Mouse (Mus musculus): Measurements from ENCODE around the gene Mrpl14. TPM values are rescaled to one million over a fixed set of nuclear protein-coding genes. Genes with fewer than 3 reads are reported as not detected.

Gene Mrpl14
- total and polyA plus RNA-seq, 3 experiments: 17.3 to 237 (median 36.2) TPM

DNA sequence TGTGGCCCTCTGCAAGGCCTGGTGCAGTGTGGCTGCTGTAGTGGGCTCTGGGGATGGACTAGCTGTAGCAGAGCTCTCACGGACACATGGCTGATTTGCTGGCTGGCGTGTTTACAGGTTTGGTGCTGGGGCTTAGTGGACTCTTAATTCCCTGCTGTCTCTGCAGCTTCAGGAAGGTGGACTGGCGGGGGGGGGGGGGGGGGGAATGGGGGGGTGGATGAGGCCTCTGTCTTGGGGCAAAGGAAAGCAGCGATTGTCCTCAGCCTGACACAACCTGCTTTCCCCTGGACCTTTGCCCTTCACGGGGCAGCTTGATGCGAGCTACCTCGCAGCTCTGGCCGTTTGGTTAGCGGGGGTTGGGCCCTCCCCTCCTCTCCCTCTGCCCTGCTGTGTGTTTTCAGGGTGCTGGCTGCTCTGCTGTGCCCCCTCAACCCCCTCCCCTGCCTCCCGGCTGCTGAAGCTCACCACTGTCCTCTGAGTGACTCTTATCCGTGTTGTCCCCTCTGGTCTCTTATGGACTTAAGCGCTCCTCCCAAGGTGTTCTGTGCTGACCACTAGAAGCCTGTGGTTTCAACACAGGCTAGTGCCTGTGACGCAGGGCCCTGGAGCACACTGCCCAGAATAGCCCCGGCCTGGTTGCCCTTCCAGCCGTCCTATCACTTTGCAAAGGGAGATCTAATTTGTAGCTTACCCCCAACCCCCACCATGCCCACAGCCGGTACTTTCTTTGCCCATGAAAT is 14.5 kb downstream of the Mrpl14 start:
- Histone ChIP-seq H3K36me3 (replicated peaks) (peaks cover 42% of the 10 kb centered on the region), H3K9me3 (replicated peaks) (no peaks in the 10 kb centered on the region), H3K4me3 (ENCODE audit: low read depth, low read length) (no peak overlapping the region), H3K27me3 (ENCODE audit: insufficient read depth, low read length) (no peaks in the 10 kb centered on the region), H3K4me1 (ENCODE audit: insufficient read depth, low read depth, low read length) (peaks cover 63% of the 10 kb centered on the region)
- DNase-seq (ENCODE audit: low spot score) (no peak), ATAC-seq (ENCODE audit: extremely low read depth, insufficient number of reproducible peaks, low FRiP score, poor library complexity, severe bottlenecking) (no peak)
- no peak for TF ChIP-seq TAL1 (conservative IDR thresholded peaks at IDR 0.05; ENCODE audit: low read depth, low read length)
- no peak for TF ChIP-seq GATA1 (IDR thresholded peaks at IDR 0.05; ENCODE audit: borderline replicate concordance, low read length)
- TF ChIP-seq POLR2AphosphoS5 (IDR thresholded peaks at IDR 0.05; ENCODE audit: insufficient replicate concordance, low read depth, low read length): no peak
- no peak for TF ChIP-seq GATA2 (IDR thresholded peaks at IDR 0.05; ENCODE audit: borderline replicate concordance, low read depth, low read length)
- TF ChIP-seq CTCF (IDR thresholded peaks at IDR 0.05; ENCODE audit: low read depth, low read length): no peak

- H3K4me1 ChIP-seq (ENCODE audit: insufficient read depth, low read depth, low read length): peaks cover 59% of the 10 kb centered on the region
- no peak overlapping the region for H3K4me3 ChIP-seq (ENCODE audit: low read depth, low read length)
- peaks cover 41% of the 10 kb centered on the region for H3K36me3 ChIP-seq (replicated peaks)
- H3K9me3 ChIP-seq (replicated peaks): no peaks in the 10 kb centered on the region
- no peak for DNase-seq (ENCODE audit: low spot score)
- no peaks in the 10 kb centered on the region for H3K27me3 ChIP-seq (ENCODE audit: insufficient read depth, low read length)
- no peak for TF ChIP-seq GATA1 (IDR thresholded peaks at IDR 0.05; ENCODE audit: borderline replicate concordance, low read length)
- no peak for TF ChIP-seq CTCF (IDR thresholded peaks at IDR 0.05; ENCODE audit: low read depth, low read length)
- TF ChIP-seq TAL1 (conservative IDR thresholded peaks at IDR 0.05; ENCODE audit: low read depth, low read length): no peak
- no peak for TF ChIP-seq POLR2AphosphoS5 (IDR thresholded peaks at IDR 0.05; ENCODE audit: insufficient replicate concordance, low read depth, low read length)
- TF ChIP-seq GATA2 (IDR thresholded peaks at IDR 0.05; ENCODE audit: borderline replicate concordance, low read depth, low read length): no peak
- no peak for ATAC-seq (ENCODE audit: extremely low read depth, insufficient number of reproducible peaks, low FRiP score, poor library complexity, severe bottlenecking)
Measured at GRCm38 (mm10) chr17:45701236-45701591, 15.1 kb downstream of the Mrpl14 start.

GRCm38 (mm10) chr17:45702254-45702653 is 16.1 kb downstream of the Mrpl14 start:
- DNase-seq (ENCODE audit: low spot score) (no peak), ATAC-seq (ENCODE audit: extremely low read depth, insufficient number of reproducible peaks, low FRiP score, poor library complexity, severe bottlenecking) (no peak)
- no peak overlapping the region; the same call in 1 of the 2 replicates for H3K4me3 ChIP-seq (ENCODE audit: low read depth, low read length)
- TF ChIP-seq GATA1 (IDR thresholded peaks at IDR 0.05; ENCODE audit: borderline replicate concordance, low read length) (no peak), TAL1 (conservative IDR thresholded peaks at IDR 0.05; ENCODE audit: low read depth, low read length) (no peak), CTCF (IDR thresholded peaks at IDR 0.05; ENCODE audit: low read depth, low read length) (no peak), POLR2AphosphoS5 (IDR thresholded peaks at IDR 0.05; ENCODE audit: insufficient replicate concordance, low read depth, low read length) (no peak), GATA2 (IDR thresholded peaks at IDR 0.05; ENCODE audit: borderline replicate concordance, low read depth, low read length) (no peak)
- H3K9me3 ChIP-seq (replicated peaks): no peaks in the 10 kb centered on the region
- H3K36me3 ChIP-seq (replicated peaks): peaks cover 31% of the 10 kb centered on the region
- H3K27me3 ChIP-seq (ENCODE audit: insufficient read depth, low read length): no peaks in the 10 kb centered on the region
- H3K4me1 ChIP-seq (ENCODE audit: insufficient read depth, low read depth, low read length): peaks cover 58% of the 10 kb centered on the region

DNA sequence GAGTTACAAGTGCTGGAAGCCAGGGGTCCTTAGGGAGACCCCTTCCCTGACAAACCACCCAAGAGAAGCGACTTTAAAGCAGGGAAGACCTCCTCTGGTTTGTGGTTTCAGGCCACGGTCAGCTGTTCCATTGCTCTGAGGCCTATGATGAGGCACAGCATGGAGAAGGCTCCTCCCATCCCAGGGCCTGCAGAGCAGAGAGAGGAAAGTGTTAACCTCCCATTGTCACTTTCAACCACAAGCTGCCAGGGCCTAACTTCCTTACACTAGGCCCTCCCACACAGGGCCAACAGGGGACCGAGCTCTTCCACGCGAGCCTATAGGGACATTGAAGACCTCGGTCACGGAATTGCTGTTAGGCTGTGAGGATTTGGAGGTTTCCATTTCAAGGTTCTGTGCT is 17.1 kb downstream of the Mrpl14 start:
- peak overlapping the region; percentile 62; the same call in 1 of the 2 replicates for H3K4me3 ChIP-seq (ENCODE audit: low read depth, low read length)
- H3K27me3 ChIP-seq (ENCODE audit: insufficient read depth, low read length): no peaks in the 10 kb centered on the region
- no peak for TF ChIP-seq GATA1 (IDR thresholded peaks at IDR 0.05; ENCODE audit: borderline replicate concordance, low read length)
- TF ChIP-seq POLR2AphosphoS5 (IDR thresholded peaks at IDR 0.05; ENCODE audit: insufficient replicate concordance, low read depth, low read length): no peak
- no peak for TF ChIP-seq CTCF (IDR thresholded peaks at IDR 0.05; ENCODE audit: low read depth, low read length)
- no peak for TF ChIP-seq TAL1 (conservative IDR thresholded peaks at IDR 0.05; ENCODE audit: low read depth, low read length)
- TF ChIP-seq GATA2 (IDR thresholded peaks at IDR 0.05; ENCODE audit: borderline replicate concordance, low read depth, low read length): no peak
- peaks cover 22% of the 10 kb centered on the region for H3K36me3 ChIP-seq (replicated peaks)
- H3K9me3 ChIP-seq (replicated peaks): no peaks in the 10 kb centered on the region
- peaks cover 61% of the 10 kb centered on the region for H3K4me1 ChIP-seq (ENCODE audit: insufficient read depth, low read depth, low read length)
- ATAC-seq (ENCODE audit: extremely low read depth, insufficient number of reproducible peaks, low FRiP score, poor library complexity, severe bottlenecking) (peak; percentile 89), DNase-seq (ENCODE audit: low spot score) (peak; percentile 64)

GRCm38 (mm10) chr17:45706796-45707195 is 20.7 kb downstream of the Mrpl14 start:
- DNase-seq (ENCODE audit: low spot score) (no peak), ATAC-seq (ENCODE audit: extremely low read depth, insufficient number of reproducible peaks, low FRiP score, poor library complexity, severe bottlenecking) (no peak)
- peaks cover 57% of the 10 kb centered on the region for H3K4me1 ChIP-seq (ENCODE audit: insufficient read depth, low read depth, low read length)
- no peak for TF ChIP-seq GATA1 (IDR thresholded peaks at IDR 0.05; ENCODE audit: borderline replicate concordance, low read length)
- no peak for TF ChIP-seq GATA2 (IDR thresholded peaks at IDR 0.05; ENCODE audit: borderline replicate concordance, low read depth, low read length)
- TF ChIP-seq CTCF (IDR thresholded peaks at IDR 0.05; ENCODE audit: low read depth, low read length): no peak
- no peak for TF ChIP-seq POLR2AphosphoS5 (IDR thresholded peaks at IDR 0.05; ENCODE audit: insufficient replicate concordance, low read depth, low read length)
- TF ChIP-seq TAL1 (conservative IDR thresholded peaks at IDR 0.05; ENCODE audit: low read depth, low read length): no peak
- no peaks in the 10 kb centered on the region for H3K9me3 ChIP-seq (replicated peaks)
- H3K27me3 ChIP-seq (ENCODE audit: insufficient read depth, low read length): peaks cover 3% of the 10 kb centered on the region
- H3K36me3 ChIP-seq (replicated peaks): peaks cover 7% of the 10 kb centered on the region
- H3K4me3 ChIP-seq (ENCODE audit: low read depth, low read length): no peak overlapping the region

DNA sequence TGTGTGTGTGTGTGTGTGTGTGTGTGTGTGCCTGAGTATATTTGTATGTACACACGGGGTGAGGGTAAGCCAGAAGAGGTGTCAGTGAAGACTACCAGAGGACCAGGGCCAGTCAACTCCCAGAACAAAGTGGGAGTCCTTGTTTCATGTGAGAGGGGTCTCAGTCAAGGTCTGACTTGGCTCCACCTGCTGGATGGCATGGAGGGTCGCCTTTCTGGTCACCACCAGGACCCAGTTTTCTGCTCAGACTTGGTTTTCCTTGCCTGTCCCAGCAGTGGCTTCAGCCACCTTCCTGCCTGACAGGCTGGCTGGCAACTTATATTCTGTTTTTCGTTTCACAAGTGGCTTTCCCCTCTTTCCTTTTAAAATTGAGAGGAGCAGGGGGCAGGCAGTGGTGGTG is 21.3 kb downstream of the Mrpl14 start:
- peaks cover 13% of the 10 kb centered on the region for H3K36me3 ChIP-seq (replicated peaks)
- H3K27me3 ChIP-seq (ENCODE audit: insufficient read depth, low read length): peaks cover 3% of the 10 kb centered on the region
- TF ChIP-seq TAL1 (conservative IDR thresholded peaks at IDR 0.05; ENCODE audit: low read depth, low read length): no peak
- no peak for TF ChIP-seq GATA1 (IDR thresholded peaks at IDR 0.05; ENCODE audit: borderline replicate concordance, low read length)
- no peak for TF ChIP-seq CTCF (IDR thresholded peaks at IDR 0.05; ENCODE audit: low read depth, low read length)
- TF ChIP-seq POLR2AphosphoS5 (IDR thresholded peaks at IDR 0.05; ENCODE audit: insufficient replicate concordance, low read depth, low read length): no peak
- no peak for TF ChIP-seq GATA2 (IDR thresholded peaks at IDR 0.05; ENCODE audit: borderline replicate concordance, low read depth, low read length)
- ATAC-seq (ENCODE audit: extremely low read depth, insufficient number of reproducible peaks, low FRiP score, poor library complexity, severe bottlenecking) (no peak), DNase-seq (ENCODE audit: low spot score) (no peak)
- peaks cover 59% of the 10 kb centered on the region for H3K4me1 ChIP-seq (ENCODE audit: insufficient read depth, low read depth, low read length)
- no peak overlapping the region for H3K4me3 ChIP-seq (ENCODE audit: low read depth, low read length)
- no peaks in the 10 kb centered on the region for H3K9me3 ChIP-seq (replicated peaks)
